Mouse (Mus musculus): Measurements from ENCODE around the gene Rps19bp1. TPM values are rescaled to one million over a fixed set of nuclear protein-coding genes. Genes with fewer than 3 reads are reported as not detected.

Rps19bp1 gene
- polyA plus RNA-seq (2015; fragmentation: Nextera tagmentation; extraction: Ambion mirVana), result 39.5 and 43.3 TPM in 2 replicates

- H3K9me3 ChIP-seq (ENCODE audit: control insufficient read depth, low read length), result no peaks in the 10 kb centered on the region
- H3K4me3 ChIP-seq (ENCODE audit: low read depth, low read length), result peak within 1 kb of the TSS; percentile 83
- H3K27me3 ChIP-seq (ENCODE audit: control insufficient read depth, insufficient read depth, low read length), result no peaks in the 10 kb centered on the region
- H3K4me1 ChIP-seq (replicated peaks; ENCODE audit: control insufficient read depth, insufficient read depth), result no peaks in the 10 kb centered on the region
- H3K9ac ChIP-seq (ENCODE audit: low read length), result peak within 1 kb of the TSS; percentile 80
- H3K36me3 ChIP-seq (ENCODE audit: control insufficient read depth, insufficient read depth, low read length), result 0 out of 2 replicates have a peak, but pooled peaks cover 2% of the 10 kb centered on the region
- DNase-seq (ENCODE audit: low spot score), result peak; percentile 94
- TF ChIP-seq CTCF (IDR thresholded peaks at IDR 0.05; ENCODE audit: low read depth), result peak; percentile 26; the same call in 1 of the 2 replicates
- TF ChIP-seq EP300 (optimal IDR thresholded peaks at IDR 0.05), result no peak
- H3K27ac ChIP-seq (replicated peaks), result peak within 1 kb of the TSS; percentile 63; the same call in 1 of the 2 replicates
- H3K4me2 ChIP-seq (replicated peaks; ENCODE audit: low read depth), result peak within 1 kb of the TSS; percentile 73
- peak; percentile 89 for ATAC-seq (ENCODE audit: low FRiP score, low TSS enrichment)
- under 1% methylated on average over 66 of the region's 66 CpGs for WGBS
These were observed at the start of gene Rps19bp1 for GRCm38 (mm10) chr15:80263610-80264575. Rps19bp1 (minus strand) TSS chr15:80264315.

GRCm38 (mm10) chr15:80306146-80306545, 42.0 kb upstream of the Rps19bp1 start:
- Histone ChIP-seq H3K4me2 (replicated peaks; ENCODE audit: low read depth) (no peak overlapping the region), H3K27me3 (ENCODE audit: control insufficient read depth, insufficient read depth, low read length) (no peaks in the 10 kb centered on the region), H3K4me3 (ENCODE audit: low read depth, low read length) (no peak overlapping the region), H3K27ac (replicated peaks) (no peak overlapping the region), H3K9me3 (ENCODE audit: control insufficient read depth, low read length) (no peaks in the 10 kb centered on the region), H3K9ac (ENCODE audit: low read length) (no peak overlapping the region), H3K4me1 (replicated peaks; ENCODE audit: control insufficient read depth, insufficient read depth) (no peaks in the 10 kb centered on the region), H3K36me3 (ENCODE audit: control insufficient read depth, insufficient read depth, low read length) (no peaks in the 10 kb centered on the region)
- no peak for TF ChIP-seq EP300 (optimal IDR thresholded peaks at IDR 0.05)
- TF ChIP-seq CTCF (IDR thresholded peaks at IDR 0.05; ENCODE audit: low read depth), result no peak
- 51% methylated on average over 8 of the region's 8 CpGs for WGBS
- no peak for DNase-seq (ENCODE audit: low spot score)
- ATAC-seq (ENCODE audit: low FRiP score, low TSS enrichment), result no peak

GRCm38 (mm10) chr15:80304188-80304587, 40.1 kb upstream of the Rps19bp1 start:
- TF ChIP-seq CTCF (IDR thresholded peaks at IDR 0.05; ENCODE audit: low read depth), result no peak
- H3K4me1 ChIP-seq (replicated peaks; ENCODE audit: control insufficient read depth, insufficient read depth), result no peaks in the 10 kb centered on the region
- H3K4me3 ChIP-seq (ENCODE audit: low read depth, low read length), result no peak overlapping the region
- H3K27me3 ChIP-seq (ENCODE audit: control insufficient read depth, insufficient read depth, low read length), result no peaks in the 10 kb centered on the region
- H3K9ac ChIP-seq (ENCODE audit: low read length), result no peak overlapping the region
- H3K9me3 ChIP-seq (ENCODE audit: control insufficient read depth, low read length), result no peaks in the 10 kb centered on the region
- no peaks in the 10 kb centered on the region for H3K36me3 ChIP-seq (ENCODE audit: control insufficient read depth, insufficient read depth, low read length)
- H3K27ac ChIP-seq (replicated peaks), result no peak overlapping the region
- no peak for DNase-seq (ENCODE audit: low spot score)
- WGBS, result 87% methylated on average over 12 of the region's 12 CpGs
- no peak for ATAC-seq (ENCODE audit: low FRiP score, low TSS enrichment)
- H3K4me2 ChIP-seq (replicated peaks; ENCODE audit: low read depth), result no peak overlapping the region

- TF ChIP-seq CTCF (IDR thresholded peaks at IDR 0.05; ENCODE audit: low read depth), result no peak
- TF ChIP-seq EP300 (optimal IDR thresholded peaks at IDR 0.05), result no peak
- Histone ChIP-seq H3K4me3 (ENCODE audit: low read depth, low read length) (no peak overlapping the region), H3K9me3 (ENCODE audit: control insufficient read depth, low read length) (no peaks in the 10 kb centered on the region), H3K27ac (replicated peaks) (no peak overlapping the region), H3K27me3 (ENCODE audit: control insufficient read depth, insufficient read depth, low read length) (no peaks in the 10 kb centered on the region), H3K4me1 (replicated peaks; ENCODE audit: control insufficient read depth, insufficient read depth) (no peaks in the 10 kb centered on the region), H3K36me3 (ENCODE audit: control insufficient read depth, insufficient read depth, low read length) (no peaks in the 10 kb centered on the region), H3K9ac (ENCODE audit: low read length) (no peak overlapping the region), H3K4me2 (replicated peaks; ENCODE audit: low read depth) (no peak overlapping the region)
- ATAC-seq (ENCODE audit: low FRiP score, low TSS enrichment), result no peak
- WGBS, result 73% methylated on average over 14 of the region's 14 CpGs
- DNase-seq (ENCODE audit: low spot score), result no peak
These were observed 39.7 kb upstream of the Rps19bp1 start for GRCm38 (mm10) chr15:80303779-80304178.

GRCm38 (mm10) chr15:80297146-80297545, 33.0 kb upstream of the Rps19bp1 start:
- H3K4me2 ChIP-seq (replicated peaks; ENCODE audit: low read depth), result no peak overlapping the region
- no peak for ATAC-seq (ENCODE audit: low FRiP score, low TSS enrichment)
- WGBS, result 92% methylated on average over 1 of the region's 1 CpGs
- H3K4me3 ChIP-seq (ENCODE audit: low read depth, low read length), result no peak overlapping the region
- H3K4me1 ChIP-seq (replicated peaks; ENCODE audit: control insufficient read depth, insufficient read depth), result no peaks in the 10 kb centered on the region
- H3K27ac ChIP-seq (replicated peaks), result no peak overlapping the region
- H3K9ac ChIP-seq (ENCODE audit: low read length), result no peak overlapping the region
- H3K36me3 ChIP-seq (ENCODE audit: control insufficient read depth, insufficient read depth, low read length), result no peaks in the 10 kb centered on the region
- DNase-seq (ENCODE audit: low spot score), result no peak
- peak; percentile 38 for TF ChIP-seq CTCF (IDR thresholded peaks at IDR 0.05; ENCODE audit: low read depth)
- TF ChIP-seq EP300 (optimal IDR thresholded peaks at IDR 0.05), result no peak
- H3K9me3 ChIP-seq (ENCODE audit: control insufficient read depth, low read length), result 0 out of 2 replicates have a peak, but pooled peaks cover 4% of the 10 kb centered on the region
- no peaks in the 10 kb centered on the region for H3K27me3 ChIP-seq (ENCODE audit: control insufficient read depth, insufficient read depth, low read length)

- Histone ChIP-seq H3K4me2 (replicated peaks; ENCODE audit: low read depth) (no peak overlapping the region), H3K4me3 (ENCODE audit: low read depth, low read length) (no peak overlapping the region), H3K4me1 (replicated peaks; ENCODE audit: control insufficient read depth, insufficient read depth) (no peaks in the 10 kb centered on the region), H3K9ac (ENCODE audit: low read length) (no peak overlapping the region), H3K36me3 (ENCODE audit: control insufficient read depth, insufficient read depth, low read length) (no peaks in the 10 kb centered on the region), H3K9me3 (ENCODE audit: control insufficient read depth, low read length) (no peaks in the 10 kb centered on the region), H3K27ac (replicated peaks) (no peak overlapping the region), H3K27me3 (ENCODE audit: control insufficient read depth, insufficient read depth, low read length) (peaks cover 9% of the 10 kb centered on the region; the same call in 1 of the 2 replicates)
- TF ChIP-seq EP300 (optimal IDR thresholded peaks at IDR 0.05), result no peak
- TF ChIP-seq CTCF (IDR thresholded peaks at IDR 0.05; ENCODE audit: low read depth), result peak; percentile 74
- DNase-seq (ENCODE audit: low spot score) (peak; percentile 81), ATAC-seq (ENCODE audit: low FRiP score, low TSS enrichment) (0 out of 2 replicates have a peak, but pooled peaks have one; percentile 17)
- 13% methylated on average over 10 of the region's 10 CpGs for WGBS
These were observed 25.3 kb upstream of the Rps19bp1 start for GRCm38 (mm10) chr15:80289436-80289835.

Data from stomach, postnatal 0 days (tissue).